Mouse (Mus musculus) ovary, postnatal 14 days (tissue): ENCODE results near the gene Ttll10.

ENCODE experiments used
- DNase-seq: peaks from one replicate; pipeline ENCODE4 v3.0.0; 2022; ENCODE audit warnings: low spot score

Gene Ttll10

DNA sequence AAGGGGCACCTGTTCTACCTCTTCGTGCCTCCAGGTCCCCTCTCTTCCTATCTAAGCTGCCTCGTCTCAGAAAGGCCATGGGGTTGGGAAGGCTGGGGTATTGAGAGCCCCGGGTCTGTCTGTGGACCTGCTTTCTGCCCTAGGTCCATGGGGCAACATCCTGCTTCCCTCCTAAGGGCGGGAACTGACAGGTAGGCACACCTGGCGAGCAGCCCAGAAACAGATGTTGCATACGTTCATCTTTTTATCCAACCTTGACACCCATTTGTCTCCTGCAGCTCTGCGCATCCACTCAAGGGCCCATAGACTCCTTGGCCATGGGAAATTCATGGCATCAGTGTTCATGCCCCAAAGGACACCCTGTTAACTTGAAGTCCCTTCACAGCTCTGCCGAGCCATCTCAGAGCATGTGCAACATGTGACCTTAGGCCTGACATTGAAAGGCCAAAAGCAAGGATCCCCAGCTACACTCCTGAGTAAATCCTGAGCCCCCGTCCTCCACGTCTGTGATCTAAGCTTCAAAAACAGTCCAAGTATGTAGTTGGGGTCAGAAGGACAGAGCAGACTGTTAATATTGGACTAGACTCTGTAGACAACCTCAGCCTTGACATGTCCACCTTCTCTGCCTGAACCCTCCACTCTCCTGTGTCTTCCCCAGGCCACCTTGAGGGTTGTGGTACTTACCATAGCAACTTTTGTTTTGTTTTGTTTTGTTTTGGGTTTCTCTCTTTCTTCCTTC lies 6.1 kb upstream of the Ttll10 start:
- DNase-seq: no peak

DNA sequence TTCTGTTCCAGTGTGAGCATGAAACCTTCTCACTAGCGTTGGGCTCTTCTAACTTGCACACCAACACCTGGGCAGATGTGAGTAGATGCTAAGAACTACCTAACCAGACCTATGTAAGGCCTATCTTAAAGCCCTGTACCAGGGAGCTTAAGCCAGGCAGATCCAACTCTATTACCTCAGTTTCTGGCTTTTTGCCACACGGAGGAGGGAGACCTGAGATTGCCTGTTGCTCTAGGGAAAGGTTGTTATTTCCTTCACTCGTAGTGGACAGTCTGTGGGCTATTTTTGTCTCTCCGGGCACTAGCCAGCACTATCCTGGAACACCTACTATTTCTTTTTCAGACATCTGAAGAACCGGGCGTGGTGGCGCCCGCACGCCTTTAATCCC lies 5.3 kb upstream of the Ttll10 start:
- DNase-seq: no peak

DNA sequence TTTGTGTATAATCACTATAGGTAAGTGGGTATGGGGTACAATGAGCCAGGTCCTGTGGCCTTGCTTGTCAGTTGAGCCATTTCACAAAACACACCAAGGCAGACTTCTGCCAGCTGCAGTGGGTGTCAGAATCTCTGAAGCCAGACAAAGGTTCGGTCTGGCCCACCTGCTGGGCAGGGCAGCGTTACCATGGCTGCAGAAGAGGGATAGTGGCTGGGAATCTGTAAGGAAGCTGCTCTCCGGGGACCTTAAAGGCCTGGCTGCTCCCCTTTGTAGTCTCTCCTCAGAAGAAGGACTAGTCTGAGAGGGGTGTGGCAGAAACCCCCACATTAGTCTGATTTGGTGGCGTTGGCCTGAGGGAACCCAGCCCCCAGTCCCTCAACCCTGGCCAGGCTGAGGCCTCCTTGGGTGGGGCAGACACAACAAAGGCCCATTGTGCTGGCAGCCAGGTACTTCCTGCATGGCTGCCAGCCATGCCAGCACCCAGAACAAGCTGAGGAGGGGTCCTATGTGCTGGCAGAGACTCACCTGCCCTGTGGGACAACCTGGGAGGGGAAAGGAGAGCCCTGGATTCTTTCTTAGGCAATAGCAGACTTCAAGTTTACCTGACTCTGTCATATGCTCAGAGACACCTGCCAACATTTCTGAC lies 4.8 kb upstream of the Ttll10 start:
- DNase-seq: no peak

GRCm38 (mm10) chr4:156059713-156060112 lies 499 bp upstream of the Ttll10 start:
- DNase-seq: peak; percentile 36

GRCm38 (mm10) chr4:156058826-156059225 lies 388 bp downstream of the Ttll10 start:
- no peak for DNase-seq

GRCm38 (mm10) chr4:156057702-156058101 lies 1.5 kb downstream of the Ttll10 start:
- no peak for DNase-seq

GRCm38 (mm10) chr4:156055173-156055572 lies 4.0 kb downstream of the Ttll10 start:
- DNase-seq: no peak

DNA sequence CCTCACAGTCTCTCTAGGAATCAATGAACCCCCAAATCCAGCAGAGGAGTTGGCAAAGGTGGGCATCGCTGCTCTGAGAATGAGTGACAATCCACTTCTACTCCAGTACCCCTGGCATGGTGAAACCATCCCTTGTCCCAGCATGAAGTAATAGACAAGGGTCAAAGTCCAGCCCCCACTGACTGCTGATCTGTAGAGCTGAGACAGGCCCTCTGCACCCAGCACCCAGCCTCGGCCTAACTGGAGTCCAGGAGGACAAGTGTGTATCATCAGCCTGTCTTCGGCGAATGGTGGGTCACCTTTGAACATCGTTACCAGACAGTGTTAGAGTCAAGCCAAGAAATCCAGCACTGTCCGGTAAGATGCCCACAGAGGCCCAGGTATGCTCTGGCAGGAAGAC lies 4.6 kb downstream of the Ttll10 start:
- no peak for DNase-seq

DNA sequence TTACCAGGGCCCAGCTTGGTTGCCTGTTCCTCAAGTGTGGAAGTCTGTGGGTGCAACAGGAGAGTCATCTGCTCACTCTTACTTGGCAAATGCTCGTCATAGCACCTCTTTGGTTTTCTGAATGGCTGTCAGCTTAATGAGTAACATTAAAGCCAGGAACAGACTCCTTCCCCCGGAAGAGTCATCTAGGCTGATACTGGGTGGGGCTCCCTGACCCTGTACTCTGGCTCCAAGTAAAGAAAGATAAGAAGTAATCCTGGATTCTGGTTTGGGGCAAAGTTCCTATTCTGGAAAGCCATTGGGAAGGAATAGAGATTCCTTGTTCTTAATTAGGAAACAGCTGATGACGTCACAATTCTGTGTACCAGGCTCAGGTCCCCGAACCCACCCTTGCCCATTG lies 5.1 kb downstream of the Ttll10 start:
- no peak for DNase-seq

DNA sequence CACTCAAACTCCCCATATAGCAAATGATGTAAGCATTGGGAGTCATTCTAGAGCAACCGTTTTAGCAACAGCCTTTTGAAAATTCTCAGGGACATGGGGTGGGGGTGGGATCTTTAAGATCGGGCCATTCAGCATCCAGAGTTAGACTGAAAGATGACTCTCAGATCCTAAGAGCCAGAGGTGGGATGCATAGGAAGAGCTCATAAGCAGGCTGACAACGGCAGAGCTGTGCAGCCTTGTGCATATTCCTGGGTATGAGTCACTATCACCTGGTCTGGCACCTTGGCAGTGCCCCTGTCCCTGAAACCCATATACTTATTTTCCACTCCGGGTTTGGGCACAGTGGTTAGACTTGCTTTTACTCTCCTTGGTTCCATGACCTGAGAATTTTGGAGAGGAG lies 6.1 kb downstream of the Ttll10 start:
- no peak for DNase-seq

DNA sequence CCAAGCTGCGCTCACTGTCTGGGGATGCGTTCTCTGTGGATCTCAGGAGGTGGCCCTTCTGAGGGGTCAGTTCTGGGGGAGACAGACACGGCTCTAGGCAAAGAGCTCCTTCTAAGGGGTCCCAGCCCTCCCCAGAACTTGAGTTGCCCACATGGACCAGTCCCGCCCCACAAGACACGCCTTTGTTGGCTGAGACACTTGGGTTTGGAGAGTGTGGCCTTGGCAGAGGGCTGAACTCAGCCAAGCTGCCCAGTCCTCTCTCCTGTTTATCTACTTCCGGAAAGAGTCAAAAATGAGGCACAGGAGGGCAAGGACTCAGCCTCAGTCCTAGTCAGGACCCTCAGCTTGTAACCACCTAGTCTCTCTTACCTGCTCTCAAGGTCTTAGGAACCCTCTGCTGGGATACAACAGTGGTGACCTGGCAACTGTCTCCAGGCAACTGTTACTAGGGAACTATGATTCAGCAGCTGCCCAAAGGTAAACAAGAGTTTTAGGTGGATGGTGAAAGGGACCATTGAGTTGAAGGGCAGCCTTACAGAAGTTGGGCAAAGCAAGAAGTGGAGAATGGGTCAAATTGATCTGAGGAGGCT lies 8.7 kb downstream of the Ttll10 start:
- no peak for DNase-seq

DNA sequence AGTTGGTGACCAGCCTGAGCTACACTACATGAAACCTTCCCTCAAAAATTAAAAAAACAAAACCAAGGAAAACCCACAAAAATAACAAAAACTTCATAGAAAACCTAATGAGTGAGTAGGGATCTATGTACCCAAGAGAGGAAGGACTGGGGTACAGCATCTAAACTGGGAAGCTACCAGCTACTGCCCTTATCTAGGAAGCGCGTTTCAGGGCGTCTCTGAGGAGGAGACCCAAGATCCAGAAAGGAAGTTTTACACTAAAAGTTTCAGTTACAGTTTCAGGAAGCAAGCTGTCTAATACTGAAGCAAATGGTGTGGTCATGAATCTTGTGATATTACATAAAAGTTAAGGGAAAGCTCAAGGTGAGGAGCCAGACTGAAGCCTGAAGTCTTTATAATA lies 9.4 kb downstream of the Ttll10 start:
- DNase-seq: no peak

DNA sequence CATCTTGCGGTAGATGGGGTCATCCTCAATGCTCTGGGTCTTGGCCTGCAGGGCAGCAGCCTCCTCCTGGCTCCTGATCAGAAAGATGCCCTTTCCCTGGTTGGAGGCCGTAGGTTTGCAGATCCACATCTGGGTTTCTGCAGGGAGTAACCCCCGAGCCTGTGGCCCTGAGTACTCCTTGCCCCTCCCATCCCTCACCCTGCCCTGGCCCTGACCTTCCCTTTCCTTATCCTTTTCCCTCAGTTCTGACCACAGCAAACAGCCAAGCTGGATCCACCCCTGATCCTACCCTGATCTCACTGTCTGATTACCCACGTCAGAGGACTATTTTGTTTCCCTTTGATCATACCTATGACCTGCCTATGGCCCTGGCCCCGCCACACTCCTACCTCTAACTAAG lies 14.5 kb downstream of the Ttll10 start:
- no peak for DNase-seq

- DNase-seq: no peak
Measured at GRCm38 (mm10) chr4:156034901-156035300, 24.3 kb downstream of the Ttll10 start.

DNA sequence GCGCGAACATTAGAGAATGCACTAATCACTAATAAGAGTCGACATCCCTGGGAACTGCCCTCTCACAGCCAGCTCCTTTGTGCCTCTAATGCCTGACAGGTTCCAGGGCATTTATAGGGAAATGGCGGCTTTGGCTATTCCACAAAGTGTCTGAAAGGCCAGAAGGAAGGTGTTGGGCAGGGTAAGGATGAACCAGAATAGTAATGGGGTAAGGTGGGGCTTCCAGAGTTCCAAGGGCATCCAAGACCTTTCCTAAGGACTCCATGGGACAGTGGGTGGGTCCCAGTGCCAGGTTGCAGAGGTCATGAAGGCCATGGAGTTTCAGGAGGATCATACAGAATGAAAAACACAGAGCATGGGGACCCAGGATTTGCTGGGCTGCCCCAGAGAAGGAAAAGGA lies 24.9 kb downstream of the Ttll10 start:
- no peak for DNase-seq

DNA sequence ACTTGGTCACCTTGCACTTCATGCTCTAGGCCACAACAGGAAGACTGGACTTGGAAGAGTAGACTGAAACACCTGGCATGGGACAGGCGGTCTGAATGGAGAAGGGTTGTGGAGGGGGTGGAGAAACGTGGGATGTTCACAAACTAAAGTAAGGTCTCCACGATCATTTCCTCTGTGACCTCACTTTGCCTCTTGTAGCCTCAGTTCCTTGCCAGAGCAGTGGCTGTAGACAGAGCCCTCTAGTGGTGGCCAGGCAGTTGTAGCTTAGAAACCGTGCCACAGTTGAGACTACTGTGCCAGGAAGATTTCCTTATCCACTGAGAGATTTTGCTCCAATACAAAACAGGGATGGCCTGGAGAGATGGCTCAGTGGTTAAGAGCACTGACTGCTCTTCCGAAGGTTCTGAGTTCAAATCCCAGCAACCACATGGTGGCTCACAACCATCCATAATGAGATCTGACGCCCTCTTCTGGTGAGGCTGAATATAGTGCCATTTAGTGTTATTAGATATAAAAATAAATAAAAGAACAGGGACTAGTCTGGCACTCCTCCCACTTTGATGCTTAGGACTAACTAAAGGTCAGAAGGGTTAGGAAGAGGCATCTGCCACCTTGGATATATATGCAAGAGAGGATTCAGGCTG lies 25.6 kb downstream of the Ttll10 start:
- DNase-seq: no peak

- DNase-seq: no peak
Measured at GRCm38 (mm10) chr4:156032856-156033255, 26.4 kb downstream of the Ttll10 start.

GRCm38 (mm10) chr4:156031593-156032391 lies 27.4 kb downstream of the Ttll10 start:
- peak; percentile 73 for DNase-seq

GRCm38 (mm10) chr4:156031255-156031592 lies 28.0 kb downstream of the Ttll10 start:
- DNase-seq: no peak

GRCm38 (mm10) chr4:156030651-156031118 lies 28.5 kb downstream of the Ttll10 start:
- no peak for DNase-seq

- DNase-seq: no peak
Measured at GRCm38 (mm10) chr4:156028580-156028979, 30.6 kb downstream of the Ttll10 start.

DNA sequence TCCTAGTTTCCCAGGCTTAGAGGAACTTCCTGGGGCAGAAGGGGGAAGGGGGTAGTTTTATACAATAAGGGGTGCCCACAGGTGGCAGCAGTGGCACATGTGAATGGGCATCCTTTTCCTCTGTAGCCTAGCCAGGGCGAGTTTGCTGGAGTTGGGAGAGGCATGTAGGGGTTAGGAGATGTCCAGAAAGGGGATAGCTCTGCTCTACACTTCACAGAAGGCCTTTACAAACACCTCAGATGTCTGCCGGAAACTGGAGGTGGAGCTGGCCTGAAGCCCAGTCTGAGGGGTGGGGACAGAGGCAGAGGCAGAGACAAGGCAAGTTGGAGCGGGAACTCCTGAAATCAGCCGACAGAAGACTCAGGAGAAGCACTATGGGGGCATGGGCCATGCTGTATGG lies 33.2 kb downstream of the Ttll10 start, which contains the start of gene Tnfrsf18:
Tnfrsf18 (plus strand) TSS at position 152 of the 400 bp plus-strand sequence.
- no peak for DNase-seq
